ENCODE assay signal across 32 mouse cellular contexts in the genomic region with DNA sequence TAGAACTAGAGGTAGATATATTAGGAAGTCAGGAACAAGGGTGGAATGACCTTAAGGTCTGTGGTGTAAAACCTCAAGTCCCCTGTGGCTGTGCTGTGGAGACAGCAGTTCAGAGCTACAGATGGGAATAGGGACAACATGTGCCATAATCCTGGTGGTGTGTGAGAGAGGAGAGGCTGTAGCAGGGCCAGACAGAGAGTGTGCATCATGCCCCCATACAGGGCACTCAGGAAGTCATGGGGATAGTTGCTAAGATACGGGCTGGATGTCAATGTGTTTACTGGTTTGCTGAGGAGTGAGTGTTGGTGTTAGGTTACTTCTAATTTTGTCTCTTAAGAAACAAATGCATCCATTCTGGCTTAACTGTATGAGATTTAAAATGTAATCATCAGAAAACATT.
DNase-seq lines count a peak whose midpoint lies in the region; ATAC-seq and TF ChIP-seq lines count a peak whose summit lies in the region.
"Had no signal": no experiment of that assay in that cellular context is flagged by ENCODE, and none has a peak within 500 bp of the region (broad histone marks: within the 10 kb centered on the region; RNA-seq: fewer than 3 reads in every experiment).

No protein-coding gene starts in this region.

- no peak for DNase-seq in layer of hippocampus, adult 2 months (ENCODE audit: low spot score in 2 of 2)
- no peak for DNase-seq in layer of hippocampus, postnatal 36 days
- DNase-seq in R1 (ENCODE audit: low read depth, low spot score): peak; percentile 37
- DNase-seq in skeletal muscle tissue, adult 2 months (ENCODE audit: low read depth, low spot score): peak; percentile 10
- DNase-seq: adrenal gland, postnatal 10 days; B cell, adult 2 months; cerebellum, postnatal 14 days; gastrocnemius, postnatal 25 days; heart, adult 18-20 months; heart, postnatal 36 days; kidney, adult 9 months; kidney, postnatal 10 days; layer of hippocampus, adult 9-11 months; liver; lung, embryonic 14.5 days; lung, postnatal 14 days; retina, postnatal 1 day; right cerebral cortex, postnatal 14 days; spleen, adult 18-20 months; thymus, postnatal 14 days had no signal

- H3K4me1 ChIP-seq in forebrain, embryonic 13.5 days: no peaks in the 10 kb centered on the region
- H3K4me1 ChIP-seq in forebrain, embryonic 15.5 days: peaks cover 3% of the 10 kb centered on the region; the same call in 1 of the 2 replicates
- H3K4me1 ChIP-seq: embryonic facial prominence, embryonic 13.5 days; hindbrain, embryonic 13.5 days; liver, embryonic 15.5 days; midbrain, embryonic 10.5 days; neural tube, embryonic 13.5 days had no signal

- H3K36me3 ChIP-seq in forebrain, embryonic 13.5 days (ENCODE audit: poor library complexity, severe bottlenecking): no peaks in the 10 kb centered on the region
- H3K36me3 ChIP-seq in forebrain, embryonic 15.5 days: no peaks in the 10 kb centered on the region
- H3K36me3 ChIP-seq: embryonic facial prominence, embryonic 13.5 days; hindbrain, embryonic 13.5 days had no signal

- H3K27me3 ChIP-seq in forebrain, embryonic 13.5 days: no peaks in the 10 kb centered on the region
- no peaks in the 10 kb centered on the region for H3K27me3 ChIP-seq in forebrain, embryonic 15.5 days
- H3K27me3 ChIP-seq: embryonic facial prominence, embryonic 13.5 days; hindbrain, embryonic 13.5 days; liver, embryonic 15.5 days; neural tube, embryonic 13.5 days had no signal

- WGBS in forebrain, embryonic 13.5 days: 85% methylated on average over 1 of the region's 1 CpGs
- 87% methylated on average over 1 of the region's 1 CpGs for WGBS in forebrain, embryonic 15.5 days

- no peak overlapping the region for H3K4me2 ChIP-seq in forebrain, embryonic 13.5 days
- no peak overlapping the region for H3K4me2 ChIP-seq in forebrain, embryonic 15.5 days (replicated peaks)
- H3K4me2 ChIP-seq: embryonic facial prominence, embryonic 13.5 days; heart, embryonic 11.5 days; hindbrain, embryonic 13.5 days; liver, embryonic 15.5 days; lung, embryonic 14.5 days; neural tube, embryonic 13.5 days had no signal

- no peak for TF ChIP-seq CTCF in layer of hippocampus, adult 2 months (conservative IDR thresholded peaks at IDR 0.05)

- peak; percentile 30; the same call in 1 of the 2 replicates for ATAC-seq in forebrain, embryonic 13.5 days
- ATAC-seq in forebrain, embryonic 15.5 days (replicated peaks): no peak; the same call in 1 of the 2 replicates
- no peak for ATAC-seq in erythroblast, adult 5-6 weeks (replicated peaks; ENCODE audit: low FRiP score, poor library complexity, severe bottlenecking)
- ATAC-seq: intestine, postnatal 0 days had no signal

- H3K27ac ChIP-seq in forebrain, embryonic 13.5 days: no peak overlapping the region
- no peak overlapping the region for H3K27ac ChIP-seq in forebrain, embryonic 15.5 days (replicated peaks)
- H3K27ac ChIP-seq in layer of hippocampus, adult 2 months: peak overlapping the region; percentile 7; the same call in 1 of the 2 replicates
- H3K27ac ChIP-seq: embryonic facial prominence, embryonic 13.5 days; hindbrain, embryonic 13.5 days; liver, embryonic 15.5 days; midbrain, embryonic 10.5 days; neural tube, embryonic 13.5 days had no signal

- no peak overlapping the region for H3K4me3 ChIP-seq in forebrain, embryonic 13.5 days
- no peak overlapping the region for H3K4me3 ChIP-seq in forebrain, embryonic 15.5 days
- H3K4me3 ChIP-seq in layer of hippocampus, adult 2 months: no peak overlapping the region
- H3K4me3 ChIP-seq: embryonic facial prominence, embryonic 13.5 days; erythroblast, embryonic 14.5 days; hindbrain, embryonic 13.5 days; liver, embryonic 15.5 days; midbrain, embryonic 10.5 days; myocyte; neural tube, embryonic 13.5 days had no signal

- H3K9ac ChIP-seq in forebrain, embryonic 13.5 days: no peak overlapping the region
- H3K9ac ChIP-seq in forebrain, embryonic 15.5 days (replicated peaks): no peak overlapping the region
- H3K9ac ChIP-seq: embryonic facial prominence, embryonic 13.5 days; hindbrain, embryonic 13.5 days; liver, embryonic 15.5 days; lung, embryonic 14.5 days; neural tube, embryonic 13.5 days had no signal

- no peaks in the 10 kb centered on the region for H3K9me3 ChIP-seq in forebrain, embryonic 13.5 days (replicated peaks)
- no peaks in the 10 kb centered on the region for H3K9me3 ChIP-seq in forebrain, embryonic 15.5 days
- H3K9me3 ChIP-seq: embryonic facial prominence, embryonic 13.5 days; hindbrain, embryonic 13.5 days; liver, embryonic 15.5 days; midbrain, embryonic 10.5 days; neural tube, embryonic 13.5 days had no signal

Comparison
In these comparisons a context has a peak if more than half of its experiments do, and no peak if none do; other contexts are left out.
1. DNase-seq: peak in R1 (single experiment) and skeletal muscle tissue, adult 2 months (single experiment); none in layer of hippocampus, adult 2 months (0 of 2) and layer of hippocampus, postnatal 36 days (0 of 2).